Mouse (Mus musculus) lung, postnatal 36 days (tissue): ENCODE results near the gene Cilp.

ENCODE experiments used
- DNase-seq: peaks from one replicate; pipeline ENCODE4 v3.0.0; 2022; ENCODE audit warnings: mixed read lengths

The Cilp gene

DNA sequence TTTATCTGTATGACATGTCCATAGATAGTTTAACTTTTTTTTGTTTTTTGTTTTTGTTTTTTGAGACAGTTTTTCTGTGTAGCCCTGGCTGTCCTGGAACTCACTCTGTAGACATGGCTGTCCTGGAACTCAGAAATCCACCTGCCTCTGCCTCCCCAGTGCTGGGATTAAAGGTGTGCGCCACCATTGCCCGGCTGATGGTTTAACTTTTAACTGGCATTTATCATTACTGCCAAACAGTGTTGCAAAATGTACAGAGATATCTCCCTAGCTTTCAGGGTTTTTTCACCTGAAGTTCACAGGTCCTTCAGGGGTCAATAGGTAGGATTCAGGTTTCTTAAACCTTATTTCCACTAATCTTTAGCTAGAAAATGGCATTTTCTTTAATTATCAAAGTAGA is 32.1 kb downstream of the Cilp start:
- DNase-seq = no peak

DNA sequence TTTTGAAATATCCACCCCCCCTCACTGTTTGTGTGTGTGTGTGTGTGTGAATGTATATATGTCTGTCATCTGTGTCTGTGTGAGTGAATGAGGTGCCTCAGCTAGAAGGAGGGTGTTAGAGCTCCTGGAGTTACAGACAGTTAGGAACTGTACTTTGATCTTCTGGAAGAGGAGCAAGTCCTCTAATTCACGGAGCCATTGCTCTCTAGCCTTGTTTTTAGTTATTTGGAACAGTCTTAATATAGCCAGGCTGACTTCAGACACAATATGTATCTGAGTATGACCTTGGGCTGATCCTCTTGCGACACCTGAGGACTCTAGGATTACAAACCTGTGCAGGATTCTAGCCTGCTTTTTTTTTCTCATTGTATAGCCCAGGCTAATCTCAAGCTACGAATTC is 33.8 kb downstream of the Cilp start:
- no peak for DNase-seq

DNA sequence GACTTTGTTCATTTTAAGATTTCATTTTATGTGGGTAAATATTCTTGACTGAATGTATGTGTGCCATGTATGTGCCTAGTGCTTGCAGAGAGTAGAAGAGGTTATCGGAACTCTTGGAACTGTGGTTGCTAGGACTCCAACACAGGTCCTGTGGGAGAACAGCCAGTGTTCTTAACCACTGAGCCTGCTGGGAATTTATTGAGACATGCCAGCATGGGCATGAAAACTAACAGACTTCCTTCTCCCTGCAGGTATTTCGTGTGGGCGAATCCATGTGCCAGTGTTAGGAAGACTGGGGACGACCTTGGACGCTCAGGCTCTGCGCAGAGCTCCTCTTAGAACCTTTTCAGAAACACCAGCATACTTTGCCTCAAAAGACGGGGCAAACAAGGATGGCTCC is 34.7 kb downstream of the Cilp start:
- no peak for DNase-seq

DNA sequence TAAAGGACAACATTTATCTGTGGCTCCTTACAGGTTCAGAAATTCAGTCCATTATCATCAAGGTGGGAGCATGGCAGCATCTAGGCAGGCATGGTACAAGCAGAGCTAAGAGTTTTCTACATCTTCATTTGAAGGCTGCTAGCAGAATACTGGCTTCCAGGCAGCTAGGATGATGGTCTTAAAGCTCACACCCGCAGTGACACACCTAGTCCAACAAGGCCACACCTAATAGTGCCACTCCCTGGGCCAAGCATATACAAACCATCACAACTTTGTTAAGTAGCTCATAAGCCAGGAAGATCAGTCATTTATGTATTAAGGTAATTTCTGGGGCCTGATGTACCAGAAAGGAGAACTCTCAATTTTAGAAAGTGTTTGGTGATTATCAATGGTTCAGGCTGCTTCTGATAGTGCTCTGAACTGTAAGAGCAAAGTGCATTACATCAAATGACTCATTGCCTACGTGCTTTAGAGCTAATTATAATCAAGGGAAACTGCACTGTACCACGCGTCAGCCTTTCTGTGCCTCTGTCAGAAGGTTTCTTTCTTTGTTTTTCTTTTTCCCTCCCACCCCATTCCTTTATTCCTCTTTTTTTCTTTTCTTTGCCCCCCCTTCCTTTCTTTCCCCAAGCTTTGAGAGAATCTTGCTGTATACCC is 37.5 kb downstream of the Cilp start:
- no peak for DNase-seq

DNA sequence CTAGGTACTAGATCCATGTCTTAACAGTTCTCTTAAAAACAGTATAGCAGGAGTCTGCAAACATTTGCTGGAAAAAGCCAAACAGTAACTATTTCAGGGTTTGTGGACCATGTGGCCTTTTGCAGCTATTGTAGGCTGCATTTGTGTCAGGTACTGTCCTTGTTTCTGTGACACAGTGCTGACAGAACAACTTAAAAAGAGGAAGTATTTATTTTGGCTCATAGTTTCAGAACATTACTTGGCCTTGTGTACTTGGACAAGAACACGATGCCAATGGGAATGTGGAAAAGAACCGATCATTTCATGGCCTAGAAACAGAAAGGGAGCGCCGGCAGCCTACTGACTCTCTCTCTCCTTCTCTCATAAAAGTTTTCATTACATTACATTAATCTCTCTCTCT is 38.6 kb downstream of the Cilp start:
- no peak for DNase-seq

DNA sequence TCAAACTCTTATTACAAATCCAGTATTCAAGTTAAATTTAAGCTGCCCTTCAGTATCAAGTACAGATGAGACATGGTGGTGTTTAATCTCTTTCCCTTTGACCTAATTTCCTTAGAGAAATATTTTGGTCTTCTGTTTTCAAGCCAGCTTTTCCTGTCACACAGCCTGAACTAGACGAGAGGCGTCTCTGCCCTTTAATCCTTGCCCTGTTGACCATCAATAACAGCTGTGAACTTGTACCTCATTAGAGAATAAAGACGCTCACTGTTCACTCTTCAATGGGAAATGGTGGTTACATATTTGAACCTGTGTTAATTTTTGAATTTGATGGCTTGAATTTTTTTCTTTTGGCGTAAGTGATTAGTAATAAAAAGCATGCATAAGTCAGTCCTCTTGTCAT is 39.3 kb downstream of the Cilp start:
- DNase-seq = peak; percentile 22

DNA sequence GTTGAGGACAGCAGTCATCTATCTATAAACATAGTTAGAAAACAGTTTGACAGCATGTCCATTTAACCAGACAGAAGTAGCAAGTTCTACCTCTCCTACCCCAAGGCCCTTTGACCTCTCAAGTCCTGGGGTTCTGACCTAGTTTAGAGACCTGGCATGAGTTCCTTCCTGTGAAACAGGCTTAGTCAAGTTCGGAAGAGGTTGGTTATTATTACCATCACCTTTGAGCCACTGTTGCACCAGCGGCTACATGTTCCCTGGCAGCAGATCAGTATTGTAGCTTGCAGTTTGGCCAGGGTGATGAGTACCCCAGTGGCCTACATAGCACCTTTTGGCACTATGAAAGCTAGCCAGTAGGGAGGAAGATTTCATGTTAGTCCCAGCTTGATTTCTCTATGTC is 41.7 kb downstream of the Cilp start:
- DNase-seq = no peak

DNA sequence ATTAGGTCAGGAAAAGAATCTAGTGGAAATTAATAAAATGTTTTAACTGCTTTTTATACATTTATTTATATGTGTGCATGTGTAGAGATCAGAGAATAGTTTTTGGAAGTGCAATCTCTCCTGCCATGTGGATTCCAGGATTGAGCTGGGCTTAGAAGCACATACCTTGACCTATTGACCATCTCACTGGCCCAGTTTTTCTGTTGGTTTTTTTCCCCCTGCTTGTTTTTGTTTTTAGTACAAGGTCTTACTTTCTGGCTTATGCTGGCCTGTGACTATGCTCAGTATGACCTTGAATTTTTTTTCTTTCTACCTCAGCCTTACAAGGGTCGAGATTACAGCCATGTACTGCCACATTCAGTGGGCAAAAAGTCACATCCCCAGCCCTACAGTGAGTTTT is 43.0 kb downstream of the Cilp start:
- DNase-seq = no peak

DNA sequence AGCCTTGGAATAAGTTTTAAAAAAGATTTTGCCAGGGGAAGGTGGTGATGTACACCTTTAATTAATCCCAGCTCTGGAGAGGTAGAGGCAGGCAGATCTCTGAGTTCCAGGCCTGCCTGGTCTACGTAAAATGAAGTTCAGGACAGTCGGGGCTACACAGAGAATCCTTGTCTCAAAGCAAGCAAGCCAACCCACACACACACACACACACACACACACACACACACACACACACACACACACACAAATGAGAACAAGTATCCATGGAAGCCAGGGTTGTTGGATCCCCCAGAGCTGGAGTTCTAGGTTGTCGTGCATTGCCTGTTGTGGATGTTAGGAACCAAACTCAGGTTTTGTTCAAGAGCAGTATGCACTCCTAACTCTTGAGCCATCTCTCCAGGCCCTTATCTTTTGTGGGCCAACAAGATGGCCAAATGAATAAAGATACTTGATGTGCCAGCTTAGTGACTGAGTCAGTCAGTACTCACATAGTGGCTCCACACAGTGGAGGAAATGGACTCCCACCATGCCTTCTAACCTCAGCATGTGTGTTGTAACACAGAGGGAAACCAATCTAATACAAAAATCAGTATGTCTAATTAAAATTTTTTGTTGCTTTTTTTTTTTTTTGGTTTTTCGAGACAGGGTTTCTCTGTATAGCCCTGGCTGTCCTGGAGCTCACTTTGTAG is 47.8 kb downstream of the Cilp start:
- no peak for DNase-seq

DNA sequence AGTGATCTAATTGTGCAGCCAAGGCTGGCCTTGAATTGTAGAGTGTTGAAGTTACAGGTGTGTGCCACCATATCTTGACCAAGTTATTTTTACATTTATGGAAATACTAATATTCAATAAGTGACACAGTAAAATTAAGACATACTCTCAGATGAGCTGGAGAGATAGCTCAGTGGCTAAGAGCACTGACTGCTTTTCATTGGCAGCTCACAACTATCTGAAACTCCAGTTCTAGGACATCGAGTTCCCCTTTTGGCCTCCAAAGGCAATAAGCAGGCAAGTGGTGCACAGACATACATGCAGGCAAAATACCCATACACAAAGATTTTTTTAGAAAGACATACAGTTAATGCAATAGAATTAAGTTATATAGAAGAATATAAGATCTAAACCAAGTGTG is 48.9 kb downstream of the Cilp start:
- DNase-seq = no peak

DNA sequence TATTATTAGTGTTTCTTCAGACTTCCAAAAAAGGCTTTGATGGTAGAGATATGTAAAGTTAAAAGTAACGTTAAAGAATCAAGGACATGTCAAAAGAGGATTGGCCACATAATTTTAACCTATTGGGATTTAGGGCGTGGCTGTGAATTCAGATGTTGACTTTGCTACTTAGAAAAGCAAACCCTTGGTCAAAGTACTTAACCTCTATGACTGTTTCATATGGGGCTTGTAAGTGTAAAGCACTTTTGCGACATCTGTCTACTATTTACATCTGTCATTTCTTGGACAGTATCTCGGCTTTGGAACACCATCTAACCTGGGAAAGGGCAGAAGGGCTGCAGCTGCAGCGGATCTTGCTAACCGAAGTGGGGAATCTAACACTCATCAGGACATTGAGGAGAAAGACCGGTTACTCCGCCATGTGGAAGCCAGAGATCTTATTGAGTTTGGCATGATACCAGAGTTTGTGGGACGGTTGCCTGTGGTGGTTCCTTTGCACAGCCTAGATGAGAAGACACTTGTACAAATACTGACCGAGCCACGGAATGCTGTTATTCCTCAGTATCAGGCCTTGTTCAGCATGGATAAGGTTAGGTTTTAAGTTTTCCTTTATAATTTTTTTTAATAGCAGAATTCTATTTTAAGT is 57.4 kb downstream of the Cilp start:
- DNase-seq = peak; percentile 19

DNA sequence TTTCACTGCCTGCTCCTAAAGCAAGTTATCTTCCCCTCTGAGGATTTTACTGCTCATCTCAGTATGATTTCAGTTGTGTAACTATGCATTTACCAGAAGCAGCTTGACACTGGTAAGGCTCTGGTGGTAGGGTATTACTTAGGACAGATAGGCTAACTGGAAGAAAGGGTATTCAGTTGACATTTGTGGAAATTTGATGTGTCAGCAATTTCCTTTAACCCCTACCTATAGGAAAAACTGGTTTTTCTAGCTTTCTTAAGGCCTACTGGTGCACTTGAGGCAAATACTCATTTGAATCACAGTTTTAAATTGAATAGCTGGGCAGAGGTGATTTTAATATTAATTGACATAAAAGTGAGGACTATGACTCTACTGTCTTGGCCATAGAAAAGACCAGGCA is 61.0 kb downstream of the Cilp start:
- no peak for DNase-seq

DNA sequence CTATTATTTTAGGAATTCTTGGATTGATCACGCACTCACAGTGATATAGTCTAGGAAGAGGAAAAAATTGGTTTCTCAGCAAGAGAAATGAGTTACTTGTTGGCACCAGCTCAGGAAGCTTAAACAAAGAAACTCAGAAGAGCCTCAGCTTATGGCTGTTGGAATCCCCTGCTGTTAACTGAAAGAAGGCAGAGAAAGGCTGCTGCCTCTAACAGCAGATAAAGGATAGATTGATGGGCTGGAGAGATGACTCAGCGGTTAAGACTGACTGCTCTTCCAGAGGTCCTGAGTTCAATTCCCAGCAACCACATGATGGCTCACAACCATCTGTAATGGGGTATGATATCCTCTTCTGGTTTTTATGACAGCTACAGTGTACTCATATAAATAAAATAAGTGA is 62.4 kb downstream of the Cilp start:
- DNase-seq = no peak
